Mouse (Mus musculus) thymus, postnatal 25 days (tissue): Measurements from ENCODE around the gene Prr22.

ENCODE experiments used
- DNase-seq: peaks from one replicate; pipeline ENCODE4 v3.0.0; 2022

Prr22 gene

GRCm38 (mm10) chr17:56769950-56770349, at the start of gene Prr22:
Prr22 (plus strand) TSS chr17:56770250.
- DNase-seq: no peak

- DNase-seq: no peak
These were observed 47.6 kb upstream of the Prr22 start for GRCm38 (mm10) chr17:56722441-56722840.

GRCm38 (mm10) chr17:56723419-56724161, 46.5 kb upstream of the Prr22 start:
- DNase-seq: no peak

DNA sequence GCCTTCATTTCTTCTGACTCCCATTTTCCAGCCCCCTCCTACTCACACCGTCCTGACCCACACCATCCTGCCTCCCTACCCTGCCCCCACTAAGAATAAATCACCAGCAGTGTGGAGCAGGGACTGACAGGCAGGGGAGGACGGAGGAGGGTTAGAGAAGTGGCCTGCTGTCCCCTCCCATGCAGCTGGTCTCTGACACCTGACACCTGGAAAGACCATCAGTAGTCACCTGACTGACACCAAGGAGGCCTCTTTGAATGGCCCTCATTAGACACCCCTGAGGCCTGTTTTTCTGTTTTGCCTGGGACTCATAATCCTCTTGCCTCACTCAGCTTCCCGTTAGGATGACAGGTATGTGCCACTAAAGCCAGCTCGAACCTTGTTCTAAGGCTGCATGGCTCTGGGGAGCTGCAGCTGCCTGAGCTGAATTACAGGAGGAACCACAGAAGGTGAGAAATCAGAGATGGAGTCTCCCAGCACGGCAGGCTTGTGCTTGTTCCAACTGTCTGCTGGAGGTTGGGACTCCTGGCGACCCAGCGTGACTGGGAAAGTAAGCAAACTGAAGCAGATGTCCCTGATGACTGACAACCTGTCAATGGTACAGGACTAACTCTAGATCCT, 42.9 kb upstream of the Prr22 start:
- no peak for DNase-seq

GRCm38 (mm10) chr17:56727659-56728058, 42.4 kb upstream of the Prr22 start:
- no peak for DNase-seq

- no peak for DNase-seq
These were observed 41.9 kb upstream of the Prr22 start for GRCm38 (mm10) chr17:56728117-56728516.

DNA sequence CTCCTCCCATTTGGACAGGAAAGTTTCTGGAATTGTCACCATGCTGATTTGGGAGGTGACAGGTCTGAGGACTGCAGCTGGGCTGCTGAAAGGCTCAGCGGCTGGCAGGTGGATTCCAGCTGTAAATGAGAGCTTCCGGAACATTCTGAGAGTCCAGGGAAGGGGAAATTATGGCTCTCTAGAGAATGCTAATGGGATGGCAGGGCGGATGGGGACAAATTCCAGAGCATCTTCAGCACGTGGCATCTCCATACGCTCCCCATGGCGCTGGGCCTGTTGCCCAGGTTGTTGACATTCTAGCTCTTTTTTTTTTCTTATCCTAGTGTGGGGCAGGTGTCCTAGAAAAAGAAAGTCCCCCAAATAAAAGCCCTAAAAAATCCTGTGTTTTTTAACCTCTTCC, 40.9 kb upstream of the Prr22 start:
- no peak for DNase-seq

GRCm38 (mm10) chr17:56729656-56730055, 40.4 kb upstream of the Prr22 start:
- DNase-seq: no peak

GRCm38 (mm10) chr17:56736534-56736933, 33.5 kb upstream of the Prr22 start:
- DNase-seq: peak; percentile 35

- no peak for DNase-seq
These were observed 31.8 kb upstream of the Prr22 start for GRCm38 (mm10) chr17:56738221-56738620.

DNA sequence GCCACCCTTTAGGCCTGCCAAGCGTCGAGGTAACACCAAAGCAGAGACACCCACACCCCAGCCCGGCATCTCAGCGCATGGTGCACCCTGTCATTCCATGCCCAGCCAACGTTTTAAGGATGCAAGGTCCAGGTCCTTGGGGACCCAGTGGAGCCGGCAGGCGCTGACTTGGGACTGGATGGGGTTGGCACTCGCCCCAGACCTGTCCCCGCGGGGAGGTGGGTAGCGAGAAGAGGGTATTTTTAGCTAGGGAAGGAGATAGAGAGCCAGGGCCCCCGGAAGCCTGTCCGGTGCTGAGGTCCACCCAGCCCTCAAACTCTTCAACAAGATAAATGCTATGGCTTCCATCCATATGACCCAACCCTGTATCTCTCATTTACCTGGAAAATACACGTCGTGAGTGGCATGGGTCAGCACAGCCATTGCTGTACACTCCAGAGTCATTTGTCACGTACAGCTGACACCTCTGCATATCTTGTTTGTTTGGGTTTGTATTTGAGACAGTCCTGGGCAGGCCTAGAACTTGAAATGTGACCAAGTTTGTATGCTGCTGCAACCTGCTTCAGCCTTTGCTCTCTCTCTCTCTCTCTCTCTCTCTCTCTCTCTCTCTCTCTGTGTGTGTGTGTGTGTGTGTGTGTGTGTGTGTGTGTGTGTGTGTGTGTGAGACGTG, 29.8 kb upstream of the Prr22 start:
- DNase-seq: no peak

DNA sequence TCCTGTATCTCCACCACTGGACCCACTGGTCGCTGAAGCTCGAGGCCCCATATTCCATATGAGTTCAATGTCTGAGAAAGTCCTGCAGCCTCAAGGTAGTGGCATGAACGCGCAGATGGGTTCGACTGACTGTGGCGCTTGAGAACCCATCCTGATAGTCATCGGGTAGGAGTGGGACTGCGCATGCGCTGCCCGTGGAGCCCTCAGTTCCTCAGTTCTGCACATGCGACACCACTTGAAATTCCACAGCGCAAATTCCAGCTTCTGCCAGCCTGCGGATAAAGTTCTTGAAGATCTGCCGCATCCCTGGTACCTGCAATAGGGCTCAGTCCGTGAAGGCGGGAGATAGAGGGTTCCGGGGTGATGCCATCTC, 29.3 kb upstream of the Prr22 start:
- DNase-seq: no peak

GRCm38 (mm10) chr17:56744173-56744572, 25.9 kb upstream of the Prr22 start:
- no peak for DNase-seq

- no peak for DNase-seq
These were observed 18.5 kb upstream of the Prr22 start for GRCm38 (mm10) chr17:56751404-56752072.

GRCm38 (mm10) chr17:56753452-56753851, 16.6 kb upstream of the Prr22 start:
- no peak for DNase-seq

DNA sequence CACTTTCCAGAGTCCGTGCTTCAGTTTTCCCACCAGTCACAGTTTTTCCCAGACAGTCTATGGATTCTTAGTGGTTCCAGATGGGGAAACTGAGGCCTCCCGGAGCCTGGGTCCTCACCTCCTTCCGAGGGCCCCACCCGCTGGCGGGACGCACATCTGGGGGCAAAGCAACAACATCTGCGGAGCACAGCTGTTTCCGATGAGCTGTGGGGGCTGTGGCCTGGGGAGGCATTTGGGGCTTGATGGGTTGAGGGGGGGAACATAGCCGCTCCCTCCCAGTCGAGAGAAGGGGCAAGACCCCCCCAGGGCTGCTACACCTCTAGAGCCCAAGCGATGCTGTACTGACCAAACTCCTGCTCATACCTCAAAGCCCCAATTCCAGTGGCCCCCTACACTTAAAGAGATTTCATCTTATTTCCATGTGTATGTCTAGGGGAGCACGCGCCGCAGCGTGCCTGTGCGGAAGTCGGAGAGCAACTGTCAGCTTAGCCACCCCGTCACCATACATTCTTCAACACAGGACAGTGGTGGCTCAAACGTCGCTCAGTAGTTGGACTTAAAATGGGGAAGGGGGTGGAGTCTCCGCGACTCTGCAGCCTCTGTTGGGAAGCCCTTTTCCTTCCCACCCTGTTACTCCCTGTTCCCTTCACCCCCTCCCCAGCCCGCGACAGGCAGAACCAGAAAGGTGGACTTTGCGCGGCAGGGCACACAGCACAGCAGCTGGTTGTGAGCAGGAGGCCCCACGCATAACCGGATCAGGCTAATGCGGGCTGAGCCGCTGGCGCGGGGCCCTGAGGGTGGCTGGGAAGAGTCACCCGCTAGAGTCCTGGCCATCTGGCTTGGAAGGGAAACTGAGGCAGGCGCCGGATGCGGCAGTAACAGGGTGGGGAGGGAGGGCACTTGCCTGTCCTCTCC, 15.5 kb upstream of the Prr22 start:
- DNase-seq: peak; percentile 27

- peak; percentile 47 for DNase-seq
These were observed 13.2 kb upstream of the Prr22 start for GRCm38 (mm10) chr17:56756703-56757399.

- DNase-seq: peak; percentile 87
These were observed 12.5 kb upstream of the Prr22 start, which contains the start of gene Nrtn for GRCm38 (mm10) chr17:56757416-56758123. Nrtn (minus strand) TSS chr17:56757530.

GRCm38 (mm10) chr17:56758132-56758531, 11.9 kb upstream of the Prr22 start:
- DNase-seq: peak; percentile 89

- DNase-seq: no peak
These were observed 10.8 kb upstream of the Prr22 start for GRCm38 (mm10) chr17:56759261-56759660.

GRCm38 (mm10) chr17:56761077-56761476, 9.0 kb upstream of the Prr22 start:
- no peak for DNase-seq
